Mouse (Mus musculus) midbrain, embryonic 14.5 days (tissue): ENCODE measurements around the gene Car10. TPM values are rescaled to one million over a fixed set of nuclear protein-coding genes. Genes with fewer than 3 reads are reported as not detected.
A peak's percentile ranks its signal among the peaks of the same experiment; 100 is the strongest.

Experiments used
- ATAC-seq: fragments of 200-750 bp; cut with Nextera tagmentation; 2 replicates; pipeline ENCODE4 v1.8.0; 2017; ENCODE audit warnings: moderate number of reproducible peaks, moderate library complexity; ENCODE audit not compliant: low FRiP score, low TSS enrichment
- DNase-seq: peaks from one replicate; pipeline ENCODE4 v3.0.0-alpha.2; 2015
- H3K27ac ChIP-seq: fragments of 300-500 bp; sonication (generic); replicated peaks from 2 replicates; pipeline ENCODE4 v1.5.1; 2014; ENCODE audit warnings: mild to moderate bottlenecking, low read depth, low read length, moderate library complexity
- H3K27me3 ChIP-seq: fragments of 300-500 bp; sonication (generic); 2 replicates; pipeline ENCODE4 v1.6.1; 2014; ENCODE audit warnings: low read length, control low read depth, mixed read lengths; ENCODE audit not compliant: control insufficient read depth, insufficient read depth
- H3K36me3 ChIP-seq: fragments of 300-500 bp; sonication (generic); 2 replicates; pipeline ENCODE4 v1.6.1; 2014; ENCODE audit warnings: low read length, control low read depth; ENCODE audit not compliant: control insufficient read depth, insufficient read depth
- H3K4me1 ChIP-seq: fragments of 300-500 bp; sonication (generic); 2 replicates; pipeline ENCODE4 v1.6.1; 2014; ENCODE audit warnings: mild to moderate bottlenecking, antibody characterized with exemption, low read length, control low read depth; ENCODE audit not compliant: control insufficient read depth, insufficient read depth
- H3K4me2 ChIP-seq: fragments of 300-500 bp; sonication (generic); 2 replicates; pipeline ENCODE4 v1.6.1; 2014; ENCODE audit warnings: mild to moderate bottlenecking, low read length, moderate library complexity
- H3K4me3 ChIP-seq: fragments of 300-500 bp; sonication (generic); replicated peaks from 2 replicates; pipeline ENCODE4 v1.5.1; 2014; ENCODE audit warnings: low read depth, low read length
- H3K9ac ChIP-seq: fragments of 300-500 bp; sonication (generic); replicated peaks from 2 replicates; pipeline ENCODE4 v1.6.1; 2014; ENCODE audit warnings: mild to moderate bottlenecking, low read length, moderate library complexity
- H3K9me3 ChIP-seq: fragments of 300-500 bp; sonication (generic); 2 replicates; pipeline ENCODE4 v1.6.1; 2016; ENCODE audit warnings: low read length, control low read depth, mixed read lengths; ENCODE audit not compliant: control insufficient read depth
- WGBS: fragments of 180-500 bp; shearing (Covaris S2); extraction: QIAGEN DNeasy Blood & Tissue Kit; methylation state at CpG from one replicate; pipeline ENCODE4 v1.1.7; 2014; 5-methylcytosine and 5-hydroxymethylcytosine counted together
- polyA plus RNA-seq: library from polyadenylated mRNA; unstranded; fragments of >200 nt; fragmentation: Nextera tagmentation; extraction: Ambion mirVana; gene quantifications from 2 replicates; pipeline ENCODE4 v1.2.1, GENCODE M21; 2014

Gene Car10
- polyA plus RNA-seq, 1 experiment from 2014 or later: 31.3 TPM

- Histone ChIP-seq H3K27me3 (no peaks in the 10 kb centered on the region), H3K4me3 (no peak overlapping the region), H3K9ac (no peak overlapping the region), H3K9me3 (no peaks in the 10 kb centered on the region), H3K27ac (no peak overlapping the region), H3K4me2 (no peak overlapping the region), H3K4me1 (no peaks in the 10 kb centered on the region), H3K36me3 (no peaks in the 10 kb centered on the region)
- WGBS: 96% methylated on average over 3 of the region's 3 CpGs
- no peak for DNase-seq
- ATAC-seq: no peak
Observed at GRCm38 (mm10) chr11:93525921-93526320, 428.1 kb downstream of the Car10 start.

DNA sequence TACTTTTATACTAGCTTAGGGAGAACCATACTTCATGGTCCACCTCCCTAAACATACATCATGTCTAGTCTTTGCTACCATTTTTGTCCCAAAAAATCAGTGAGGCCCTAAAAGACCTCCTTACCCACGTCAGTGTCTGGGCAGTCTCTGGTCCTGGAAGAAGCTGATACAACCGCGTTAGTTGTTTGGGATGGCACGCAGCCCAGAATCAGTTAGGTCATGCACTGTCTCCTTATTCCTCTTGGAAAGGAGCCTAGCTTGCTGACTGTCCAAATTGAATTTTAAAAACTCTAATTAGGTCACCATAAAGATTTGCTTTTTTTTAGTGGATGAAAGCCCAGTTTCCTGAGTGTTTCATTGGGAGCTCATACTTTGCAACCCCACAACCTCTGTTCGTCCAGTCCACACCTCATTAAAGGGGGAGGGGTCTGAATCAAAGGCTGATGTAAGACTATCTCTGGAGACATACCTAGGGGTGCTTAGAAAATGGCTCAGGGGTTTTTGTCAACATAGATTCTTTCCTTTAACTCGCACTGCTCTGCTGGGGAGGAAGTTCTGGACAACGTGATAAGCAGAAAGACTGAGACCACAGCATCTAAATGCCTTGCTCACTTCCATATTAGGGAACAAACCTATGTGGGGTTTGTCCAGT, 433.3 kb downstream of the Car10 start:
- H3K27ac ChIP-seq: no peak overlapping the region
- H3K9ac ChIP-seq: no peak overlapping the region
- DNase-seq: peak; percentile 43
- H3K4me1 ChIP-seq: no peaks in the 10 kb centered on the region
- WGBS: 80% methylated on average over 7 of the region's 7 CpGs
- H3K27me3 ChIP-seq: no peaks in the 10 kb centered on the region
- no peaks in the 10 kb centered on the region for H3K36me3 ChIP-seq
- H3K9me3 ChIP-seq: no peaks in the 10 kb centered on the region
- H3K4me3 ChIP-seq: no peak overlapping the region
- ATAC-seq: no peak
- H3K4me2 ChIP-seq: no peak overlapping the region

GRCm38 (mm10) chr11:93536244-93536643, 438.4 kb downstream of the Car10 start:
- Histone ChIP-seq H3K4me3 (no peak overlapping the region), H3K4me1 (no peaks in the 10 kb centered on the region), H3K9me3 (no peaks in the 10 kb centered on the region), H3K4me2 (no peak overlapping the region), H3K9ac (no peak overlapping the region), H3K36me3 (no peaks in the 10 kb centered on the region), H3K27ac (no peak overlapping the region), H3K27me3 (no peaks in the 10 kb centered on the region)
- DNase-seq (no peak), ATAC-seq (no peak)
- WGBS: 89% methylated on average over 6 of the region's 6 CpGs

GRCm38 (mm10) chr11:93548904-93549303, 451.1 kb downstream of the Car10 start:
- Histone ChIP-seq H3K4me2 (no peak overlapping the region), H3K36me3 (no peaks in the 10 kb centered on the region), H3K4me1 (peaks cover 3% of the 10 kb centered on the region; the same call in 1 of the 2 replicates), H3K4me3 (no peak overlapping the region), H3K9me3 (no peaks in the 10 kb centered on the region), H3K27ac (peak overlapping the region; percentile 39), H3K27me3 (no peaks in the 10 kb centered on the region), H3K9ac (no peak overlapping the region)
- WGBS: 33% methylated on average over 5 of the region's 5 CpGs
- ATAC-seq (peak; percentile 43; the same call in 1 of the 2 replicates), DNase-seq (peak; percentile 46)

DNA sequence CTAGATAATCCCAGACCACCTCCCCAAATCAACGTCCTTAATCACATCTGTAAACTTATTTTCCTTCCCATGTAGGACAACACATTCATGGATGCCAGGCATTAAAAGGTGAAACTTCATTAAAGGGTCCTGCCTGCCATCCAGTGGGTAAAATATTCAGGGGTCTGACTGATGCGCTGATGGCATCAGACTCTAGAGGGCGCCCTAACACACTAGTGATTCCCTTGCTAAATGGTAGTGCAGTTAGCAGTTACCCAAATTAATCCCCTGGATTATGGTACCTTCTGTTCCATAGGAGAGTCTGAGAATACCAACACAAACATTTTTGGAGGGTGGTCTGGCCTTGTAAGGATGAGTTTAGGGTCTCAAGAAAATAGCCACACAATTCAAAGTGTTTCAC, 453.1 kb downstream of the Car10 start:
- H3K4me3 ChIP-seq: no peak overlapping the region
- no peak overlapping the region for H3K27ac ChIP-seq
- peaks cover 3% of the 10 kb centered on the region; the same call in 1 of the 2 replicates for H3K4me1 ChIP-seq
- H3K36me3 ChIP-seq: no peaks in the 10 kb centered on the region
- no peak overlapping the region for H3K9ac ChIP-seq
- no peak overlapping the region for H3K4me2 ChIP-seq
- DNase-seq: peak; percentile 68
- ATAC-seq: no peak
- no peaks in the 10 kb centered on the region for H3K27me3 ChIP-seq
- no peaks in the 10 kb centered on the region for H3K9me3 ChIP-seq
- WGBS: 8% methylated on average over 3 of the region's 3 CpGs

GRCm38 (mm10) chr11:93559118-93559517, 461.3 kb downstream of the Car10 start:
- Histone ChIP-seq H3K9ac (no peak overlapping the region), H3K27me3 (no peaks in the 10 kb centered on the region), H3K27ac (no peak overlapping the region), H3K4me2 (no peak overlapping the region), H3K4me1 (peaks cover 9% of the 10 kb centered on the region), H3K36me3 (no peaks in the 10 kb centered on the region), H3K4me3 (no peak overlapping the region), H3K9me3 (no peaks in the 10 kb centered on the region)
- ATAC-seq: no peak
- WGBS: 91% methylated on average over 3 of the region's 3 CpGs
- DNase-seq: no peak

DNA sequence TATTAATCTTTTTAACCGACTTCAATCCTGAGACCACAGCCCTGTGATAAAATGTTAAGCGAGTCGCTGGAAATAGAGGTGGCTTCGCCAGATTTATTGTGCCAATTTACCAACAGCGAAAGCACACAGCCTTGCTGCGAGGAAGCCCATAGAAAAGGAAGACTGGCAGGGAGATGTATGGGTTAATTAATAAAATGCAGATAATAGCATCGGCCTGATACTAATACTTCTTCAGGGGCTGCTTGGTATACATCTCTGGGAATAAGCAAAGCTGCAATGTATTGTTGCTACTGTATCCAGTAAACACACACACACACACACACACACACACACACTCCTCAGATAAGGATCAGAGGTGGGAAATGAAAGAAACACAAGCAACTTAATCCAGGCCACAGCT, 462.7 kb downstream of the Car10 start:
- no peaks in the 10 kb centered on the region for H3K27me3 ChIP-seq
- no peaks in the 10 kb centered on the region for H3K36me3 ChIP-seq
- H3K9ac ChIP-seq: 0 out of 2 replicates have a peak overlapping the region, but pooled peaks have one; percentile 16
- H3K27ac ChIP-seq: no peak overlapping the region; the same call in 1 of the 2 replicates
- peaks cover 9% of the 10 kb centered on the region for H3K4me1 ChIP-seq
- 54% methylated on average over 7 of the region's 7 CpGs for WGBS
- H3K4me3 ChIP-seq: no peak overlapping the region
- DNase-seq: peak; percentile 40
- H3K4me2 ChIP-seq: no peak overlapping the region
- no peak for ATAC-seq
- H3K9me3 ChIP-seq: no peaks in the 10 kb centered on the region

DNA sequence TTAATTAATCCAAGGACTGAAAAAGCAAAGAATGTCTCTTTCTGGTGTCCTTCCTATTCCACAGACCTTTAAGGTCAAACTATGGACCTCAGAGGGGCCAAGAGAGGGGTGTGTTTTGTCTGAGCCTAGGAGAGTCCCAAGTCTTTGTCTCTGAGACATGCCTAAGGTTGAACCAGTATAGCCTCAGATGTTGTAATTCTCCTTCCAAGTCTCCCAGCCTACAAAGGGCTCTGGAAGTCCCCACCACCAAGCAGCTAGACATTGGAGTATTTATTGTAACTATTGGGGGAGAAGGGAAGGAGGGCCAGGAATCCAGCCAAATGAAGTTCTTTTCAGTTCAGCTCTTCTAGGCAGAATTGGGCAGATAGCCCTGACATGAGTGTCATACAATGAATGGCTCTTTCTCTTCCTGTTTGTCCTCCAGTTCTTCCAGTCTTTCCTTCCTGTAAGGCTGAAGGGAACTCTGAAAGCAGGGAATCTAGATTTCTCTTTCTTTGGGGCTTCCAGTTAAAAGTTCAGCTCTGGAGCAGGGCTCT, 464.6 kb downstream of the Car10 start:
- no peaks in the 10 kb centered on the region for H3K36me3 ChIP-seq
- no peak overlapping the region for H3K9ac ChIP-seq
- no peak overlapping the region for H3K4me3 ChIP-seq
- H3K4me2 ChIP-seq: no peak overlapping the region
- H3K9me3 ChIP-seq: no peaks in the 10 kb centered on the region
- DNase-seq (no peak), ATAC-seq (no peak)
- no peaks in the 10 kb centered on the region for H3K27me3 ChIP-seq
- H3K4me1 ChIP-seq: peaks cover 9% of the 10 kb centered on the region
- no peak overlapping the region for H3K27ac ChIP-seq

DNA sequence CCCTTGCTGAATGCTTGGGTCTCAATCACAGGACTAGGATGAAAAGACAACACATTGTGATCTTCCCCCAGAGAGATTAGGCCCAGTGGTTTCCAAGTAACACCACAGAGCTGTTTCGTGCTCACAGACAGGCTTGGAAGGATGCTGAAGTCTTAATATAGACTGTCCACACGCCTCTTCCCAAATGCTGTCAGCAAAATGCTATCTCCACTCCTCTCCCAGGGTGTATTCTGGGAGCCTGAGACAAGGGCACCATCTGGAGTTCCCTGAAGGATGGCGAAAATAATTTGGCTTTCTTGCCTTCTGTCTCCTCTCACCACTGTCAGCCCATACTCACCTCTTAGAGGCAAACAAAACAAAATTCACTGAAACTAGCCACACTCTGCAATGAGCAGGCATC, 467.9 kb downstream of the Car10 start:
- H3K4me3 ChIP-seq: no peak overlapping the region
- no peaks in the 10 kb centered on the region for H3K27me3 ChIP-seq
- WGBS: 63% methylated on average over 3 of the region's 3 CpGs
- H3K27ac ChIP-seq: no peak overlapping the region
- H3K4me1 ChIP-seq: peaks cover 6% of the 10 kb centered on the region
- no peak overlapping the region for H3K9ac ChIP-seq
- DNase-seq (no peak), ATAC-seq (no peak)
- H3K36me3 ChIP-seq: no peaks in the 10 kb centered on the region
- no peaks in the 10 kb centered on the region for H3K9me3 ChIP-seq
- no peak overlapping the region for H3K4me2 ChIP-seq
